Mouse (Mus musculus): ENCODE results near the gene Mcoln2. TPM values are rescaled to one million over a fixed set of nuclear protein-coding genes. Genes with fewer than 3 reads are reported as not detected.

Gene Mcoln2
- polyA plus RNA-seq (2012; rRNA removed): 1.3 TPM in 2 replicates

- peak; percentile 22 for DNase-seq (ENCODE audit: low spot score)
Measured at GRCm38 (mm10) chr3:146149156-146150057, at the start of gene Mcoln2. Gene Mcoln2, plus strand, starts transcription at chr3:146149833.

- DNase-seq (ENCODE audit: low spot score): no peak
Measured at GRCm38 (mm10) chr3:146099925-146100324, 49.7 kb upstream of the Mcoln2 start.

- no peak for DNase-seq (ENCODE audit: low spot score)
Measured at GRCm38 (mm10) chr3:146102049-146102448, 47.6 kb upstream of the Mcoln2 start.

GRCm38 (mm10) chr3:146107116-146107849, 42.4 kb upstream of the Mcoln2 start:
- DNase-seq (ENCODE audit: low spot score): no peak

- no peak for DNase-seq (ENCODE audit: low spot score)
Measured at GRCm38 (mm10) chr3:146107921-146108571, 41.6 kb upstream of the Mcoln2 start, which contains the start of gene Wdr63. Gene Wdr63, minus strand, starts transcription at chr3:146108130.

- DNase-seq (ENCODE audit: low spot score): no peak
Measured at GRCm38 (mm10) chr3:146108945-146109344, 40.7 kb upstream of the Mcoln2 start.

- no peak for DNase-seq (ENCODE audit: low spot score)
Measured at GRCm38 (mm10) chr3:146110358-146110757, 39.3 kb upstream of the Mcoln2 start.

- DNase-seq (ENCODE audit: low spot score): no peak
Measured at GRCm38 (mm10) chr3:146110916-146111315, 38.7 kb upstream of the Mcoln2 start.

GRCm38 (mm10) chr3:146117258-146117996, 32.2 kb upstream of the Mcoln2 start, which contains the start of gene Mcoln3:
Gene Mcoln3, plus strand, starts transcription at chr3:146117450.
- DNase-seq (ENCODE audit: low spot score): no peak

- no peak for DNase-seq (ENCODE audit: low spot score)
Measured at GRCm38 (mm10) chr3:146117997-146118457, 31.6 kb upstream of the Mcoln2 start.

GRCm38 (mm10) chr3:146121310-146122124, 28.1 kb upstream of the Mcoln2 start:
- DNase-seq (ENCODE audit: low spot score): no peak

- no peak for DNase-seq (ENCODE audit: low spot score)
Measured at GRCm38 (mm10) chr3:146122125-146122420, 27.6 kb upstream of the Mcoln2 start.

- no peak for DNase-seq (ENCODE audit: low spot score)
Measured at GRCm38 (mm10) chr3:146122807-146123463, 26.7 kb upstream of the Mcoln2 start.

GRCm38 (mm10) chr3:146123464-146123825, 26.2 kb upstream of the Mcoln2 start:
- no peak for DNase-seq (ENCODE audit: low spot score)

- DNase-seq (ENCODE audit: low spot score): no peak
Measured at GRCm38 (mm10) chr3:146127205-146127604, 22.4 kb upstream of the Mcoln2 start.

- no peak for DNase-seq (ENCODE audit: low spot score)
Measured at GRCm38 (mm10) chr3:146134834-146135233, 14.8 kb upstream of the Mcoln2 start.

GRCm38 (mm10) chr3:146135417-146135816, 14.2 kb upstream of the Mcoln2 start:
- DNase-seq (ENCODE audit: low spot score): no peak

GRCm38 (mm10) chr3:146136422-146136821, 13.2 kb upstream of the Mcoln2 start:
- DNase-seq (ENCODE audit: low spot score): no peak

GRCm38 (mm10) chr3:146140276-146140675, 9.4 kb upstream of the Mcoln2 start:
- no peak for DNase-seq (ENCODE audit: low spot score)

- no peak for DNase-seq (ENCODE audit: low spot score)
Measured at GRCm38 (mm10) chr3:146142523-146142922, 7.1 kb upstream of the Mcoln2 start.
